In the genomic region with DNA sequence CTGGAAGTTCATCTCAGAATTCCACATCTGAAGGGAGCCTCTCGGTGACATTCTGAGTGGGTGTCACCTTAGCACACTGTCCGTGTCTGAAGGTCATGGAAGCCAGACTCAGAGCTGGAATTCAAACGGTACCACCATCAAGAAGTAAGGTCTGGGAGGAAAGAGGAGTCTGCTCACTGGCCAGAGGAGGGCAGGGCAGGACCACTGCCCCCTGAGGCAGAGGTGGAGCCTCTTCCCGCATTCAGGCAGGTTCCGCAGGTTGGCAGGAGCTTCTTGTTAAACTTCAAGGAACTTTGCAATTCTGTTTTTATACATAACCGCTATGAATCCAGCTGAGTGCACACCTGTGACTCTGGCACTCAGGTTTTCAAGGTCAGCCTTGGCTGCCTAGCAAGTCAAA, we compare ENCODE assay signal across 9 mouse cellular contexts.
A peak's percentile ranks its signal among the peaks of the same experiment; 100 is the strongest.
DNase-seq lines count a peak whose midpoint lies in the region; ATAC-seq and TF ChIP-seq lines count a peak whose summit lies in the region.
"Had no signal": no experiment of that assay in that cellular context is flagged by ENCODE, and none has a peak within 500 bp of the region (broad histone marks: within the 10 kb centered on the region; RNA-seq: fewer than 3 reads in every experiment).

No protein-coding gene starts in this region.

- 0 out of 2 replicates have a peak, but pooled peaks have one; percentile 33 for ATAC-seq in lung, postnatal 0 days

- WGBS in lung, postnatal 0 days: 36% methylated on average over 6 of the region's 6 CpGs
- 56% methylated on average over 6 of the region's 6 CpGs for WGBS in bone marrow, adult 2 months

- H3K4me2 ChIP-seq in lung, postnatal 0 days (replicated peaks; ENCODE audit: low read depth, low read length): no peak overlapping the region

- TF ChIP-seq POLR2A in bone marrow, adult 2 months (IDR thresholded peaks at IDR 0.05; ENCODE audit: borderline replicate concordance, control insufficient read depth, low read depth, low read length): no peak

- no peaks in the 10 kb centered on the region for H3K9me3 ChIP-seq in lung, postnatal 0 days (ENCODE audit: low read length)

- no peak overlapping the region for H3K4me3 ChIP-seq in lung, postnatal 0 days (ENCODE audit: low read depth, low read length)
- no peak overlapping the region for H3K4me3 ChIP-seq in bone marrow, adult 2 months (replicated peaks; ENCODE audit: control insufficient read depth, low read depth, low read length)

- no peak for TF ChIP-seq EP300 in lung, postnatal 0 days (IDR thresholded peaks at IDR 0.05)

- H3K9ac ChIP-seq in lung, postnatal 0 days (replicated peaks; ENCODE audit: low read depth): no peak overlapping the region

- H3K27me3 ChIP-seq in lung, postnatal 0 days (replicated peaks; ENCODE audit: insufficient read depth, low read length): no peaks in the 10 kb centered on the region

- DNase-seq in lung, postnatal 0 days (ENCODE audit: low spot score): peak; percentile 61
- no peak for DNase-seq in lung, postnatal 14 days
- DNase-seq in kidney, adult 18-20 months: peak; percentile 43
- peak; percentile 21 for DNase-seq in naive thymus-derived CD4-positive, alpha-beta T cell, adult 2 months (ENCODE audit: low read depth)
- DNase-seq in cerebellum, adult 8-10 months: no peak
- DNase-seq in gastrocnemius, adult 18-20 months (ENCODE audit: low spot score): no peak
- DNase-seq: gastrocnemius, postnatal 14 days; right cerebral cortex, adult 18-20 months had no signal

- H3K27ac ChIP-seq in lung, postnatal 0 days (ENCODE audit: low read length): no peak overlapping the region
- no peak overlapping the region for H3K27ac ChIP-seq in bone marrow, adult 2 months (ENCODE audit: control insufficient read depth, insufficient read depth, low read depth, low read length, poor library complexity)

- no peaks in the 10 kb centered on the region for H3K36me3 ChIP-seq in lung, postnatal 0 days (ENCODE audit: insufficient read depth, low read length)

- TF ChIP-seq CTCF in lung, postnatal 0 days (IDR thresholded peaks at IDR 0.05): peak; percentile 77
- peak; percentile 17; the same call in 1 of the 2 replicates for TF ChIP-seq CTCF in bone marrow, adult 2 months (IDR thresholded peaks at IDR 0.05; ENCODE audit: control insufficient read depth, insufficient read depth, low read length)

- H3K4me1 ChIP-seq in lung, postnatal 0 days (ENCODE audit: insufficient read depth, low read depth, low read length): peaks cover 16% of the 10 kb centered on the region
- H3K4me1 ChIP-seq in bone marrow, adult 2 months (ENCODE audit: control insufficient read depth, insufficient read depth, low read length): no peaks in the 10 kb centered on the region

Comparison
In these comparisons a context has a peak if more than half of its experiments do, and no peak if none do; other contexts are left out.
1. DNase-seq: peak in lung, postnatal 0 days (single experiment), kidney, adult 18-20 months (single experiment) and naive thymus-derived CD4-positive, alpha-beta T cell, adult 2 months (single experiment); none in lung, postnatal 14 days (single experiment), cerebellum, adult 8-10 months (single experiment) and gastrocnemius, adult 18-20 months (single experiment).